Mouse (Mus musculus) urinary bladder, postnatal 36 days (tissue): ENCODE data around the gene Wdr60.

Experiments
- DNase-seq, 2 experiments: peaks; one replicate each; pipeline ENCODE4 v3.0.0; 2022; ENCODE audit warnings: low spot score in 2 of 2, mixed read lengths in 1 of 2

Wdr60 gene

GRCm38 (mm10) chr12:116183212-116183935 is 79.4 kb downstream of the Wdr60 start:
- no peak for DNase-seq

DNA sequence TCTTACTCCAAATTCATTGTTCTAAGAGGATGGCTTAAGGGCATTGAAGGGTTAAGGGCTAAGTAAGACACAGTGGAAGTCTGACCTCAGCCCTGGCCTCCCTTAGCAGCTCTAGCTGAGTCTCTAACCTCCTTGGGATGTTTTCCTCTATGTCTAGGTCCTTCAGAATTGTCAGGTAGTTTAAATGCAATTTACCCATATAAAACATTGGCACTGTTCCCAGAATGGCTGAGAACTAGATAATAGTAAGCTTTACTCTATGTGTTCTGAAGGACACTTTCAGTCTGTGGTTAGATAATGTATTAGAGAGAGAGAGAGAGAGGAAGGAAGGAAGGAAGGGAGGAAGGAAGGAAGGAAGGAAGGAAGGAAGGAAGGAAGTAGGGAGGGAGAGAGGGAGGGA is 80.4 kb downstream of the Wdr60 start:
- no peak for DNase-seq

DNA sequence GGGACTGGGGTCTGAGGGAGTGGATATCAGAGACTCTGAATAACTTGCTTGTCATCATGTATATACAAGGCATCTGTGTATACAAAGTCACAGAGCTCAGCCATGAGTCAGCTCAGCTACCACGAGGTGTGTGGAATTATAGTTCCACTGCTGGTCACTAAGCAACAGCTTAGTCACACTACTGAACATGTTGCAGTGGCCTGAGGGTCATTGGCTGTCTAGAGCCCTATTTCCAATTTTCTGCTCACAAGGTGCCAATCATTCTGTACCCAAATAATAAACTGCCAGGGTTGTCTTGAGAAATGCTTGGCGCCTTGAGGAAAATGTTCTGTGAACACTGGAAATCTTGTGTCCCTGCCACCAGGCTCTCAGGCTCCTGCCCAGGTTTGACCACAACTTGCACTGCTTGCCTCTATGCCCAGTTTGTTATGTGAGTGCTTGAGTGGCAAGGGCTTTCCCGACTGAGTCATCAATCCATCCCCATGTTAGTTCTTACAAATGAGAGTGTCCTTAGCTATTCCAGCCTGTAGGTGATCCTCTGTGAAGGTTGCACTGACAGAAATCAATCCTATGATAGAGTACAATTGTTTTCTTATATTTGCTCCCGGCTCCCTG is 81.3 kb downstream of the Wdr60 start:
- no peak for DNase-seq

DNA sequence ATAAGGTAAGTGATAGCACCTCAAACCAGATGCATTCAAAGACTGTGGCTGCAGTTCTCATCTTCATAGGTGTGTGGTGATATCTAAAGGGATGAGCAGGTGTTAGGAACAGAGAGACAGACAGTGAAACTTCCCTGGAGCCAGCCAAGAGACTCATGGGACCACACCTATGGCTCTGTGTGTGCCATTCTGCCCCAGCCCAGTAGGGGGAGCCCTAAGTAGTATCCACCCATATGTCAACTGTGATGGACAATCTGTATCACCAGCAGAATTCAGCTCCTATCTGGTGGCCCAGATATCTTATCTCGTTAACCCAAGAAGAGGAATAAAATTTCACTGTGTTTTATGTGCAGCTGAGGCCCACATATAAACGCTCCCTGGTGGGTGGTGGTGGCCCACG is 85.9 kb downstream of the Wdr60 start:
- no peak for DNase-seq

- DNase-seq: no peak
Observed at GRCm38 (mm10) chr12:116169666-116170065, 93.2 kb downstream of the Wdr60 start.

GRCm38 (mm10) chr12:116165368-116165767 is 97.5 kb downstream of the Wdr60 start:
- DNase-seq: no peak

GRCm38 (mm10) chr12:116159695-116160094 is 103.1 kb downstream of the Wdr60 start:
- no peak for DNase-seq

GRCm38 (mm10) chr12:116159223-116159622 is 103.6 kb downstream of the Wdr60 start:
- DNase-seq: no peak

GRCm38 (mm10) chr12:116156792-116157532 is 105.9 kb downstream of the Wdr60 start:
- no peak for DNase-seq
